ENCODE assay signal across 20 mouse cellular contexts in the genomic region with DNA sequence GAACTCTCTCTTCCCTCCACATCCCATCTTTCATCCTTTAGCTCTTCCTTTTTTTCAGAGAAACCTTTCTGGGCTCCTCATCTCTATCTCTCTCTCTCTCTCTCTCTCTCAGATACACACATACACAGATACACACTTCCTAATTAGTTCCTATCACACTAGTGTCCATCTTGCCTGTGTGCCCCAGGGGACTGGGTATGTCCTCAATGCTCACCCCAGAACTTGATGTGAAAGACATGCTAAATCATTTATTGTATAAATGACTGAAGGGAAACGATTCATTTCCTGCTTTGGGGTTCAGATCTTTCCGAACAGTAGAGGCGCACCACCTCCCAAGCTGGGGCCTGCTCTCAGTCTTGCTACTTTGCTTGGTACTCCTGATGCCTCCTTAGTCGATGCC. TPM values are rescaled to one million over a fixed set of nuclear protein-coding genes. Genes with fewer than 3 reads are reported as not detected.
DNase-seq lines count a peak whose midpoint lies in the region; ATAC-seq lines count a peak whose summit lies in the region.
"Had no signal": no experiment of that assay in that cellular context is flagged by ENCODE, and none has a peak within 500 bp of the region (broad histone marks: within the 10 kb centered on the region; RNA-seq: fewer than 3 reads in every experiment).

No protein-coding gene starts in this region.

- peaks cover 4% of the 10 kb centered on the region; the same call in 1 of the 2 replicates for H3K27me3 ChIP-seq in neural tube, embryonic 12.5 days (replicated peaks)
- H3K27me3 ChIP-seq in hindbrain, embryonic 13.5 days, result peaks cover 8% of the 10 kb centered on the region; the same call in 1 of the 2 replicates
- H3K27me3 ChIP-seq in midbrain, embryonic 13.5 days, result 0 out of 2 replicates have a peak, but pooled peaks cover 5% of the 10 kb centered on the region
- H3K27me3 ChIP-seq in intestine, embryonic 15.5 days (replicated peaks), result peaks cover 70% of the 10 kb centered on the region

- H3K4me3 ChIP-seq in neural tube, embryonic 12.5 days, result no peak overlapping the region
- peak overlapping the region; percentile 81 for H3K4me3 ChIP-seq in hindbrain, embryonic 13.5 days
- H3K4me3 ChIP-seq in midbrain, embryonic 13.5 days (replicated peaks), result peak overlapping the region; percentile 95; the same call in 1 of the 2 replicates
- no peak overlapping the region for H3K4me3 ChIP-seq in intestine, embryonic 15.5 days (replicated peaks)

- H3K9ac ChIP-seq in neural tube, embryonic 12.5 days, result no peak overlapping the region
- H3K9ac ChIP-seq in hindbrain, embryonic 13.5 days, result peak overlapping the region; percentile 99; the same call in 1 of the 2 replicates
- peak overlapping the region; percentile 100; the same call in 1 of the 2 replicates for H3K9ac ChIP-seq in midbrain, embryonic 13.5 days (replicated peaks)
- H3K9ac ChIP-seq in intestine, embryonic 15.5 days, result no peak overlapping the region
- H3K9ac ChIP-seq: limb, embryonic 15.5 days; liver, postnatal 0 days had no signal

- no peaks in the 10 kb centered on the region for H3K9me3 ChIP-seq in neural tube, embryonic 12.5 days
- no peaks in the 10 kb centered on the region for H3K9me3 ChIP-seq in hindbrain, embryonic 13.5 days
- no peaks in the 10 kb centered on the region for H3K9me3 ChIP-seq in midbrain, embryonic 13.5 days
- H3K9me3 ChIP-seq in intestine, embryonic 15.5 days, result no peaks in the 10 kb centered on the region
- H3K9me3 ChIP-seq: limb, embryonic 15.5 days had no signal

- H3K36me3 ChIP-seq in neural tube, embryonic 12.5 days, result no peaks in the 10 kb centered on the region
- no peaks in the 10 kb centered on the region for H3K36me3 ChIP-seq in hindbrain, embryonic 13.5 days
- H3K36me3 ChIP-seq in midbrain, embryonic 13.5 days, result no peaks in the 10 kb centered on the region
- no peaks in the 10 kb centered on the region for H3K36me3 ChIP-seq in intestine, embryonic 15.5 days
- H3K36me3 ChIP-seq: limb, embryonic 15.5 days had no signal

- WGBS in neural tube, embryonic 12.5 days, result 45% methylated on average over 4 of the region's 4 CpGs
- 39% methylated on average over 4 of the region's 4 CpGs for WGBS in hindbrain, embryonic 13.5 days
- 35% methylated on average over 4 of the region's 4 CpGs for WGBS in midbrain, embryonic 13.5 days
- 53% methylated on average over 4 of the region's 4 CpGs for WGBS in intestine, embryonic 15.5 days

- no peak for ATAC-seq in neural tube, embryonic 12.5 days (ENCODE audit: low FRiP score, low read depth)
- ATAC-seq in hindbrain, embryonic 13.5 days (ENCODE audit: low FRiP score), result no peak
- no peak for ATAC-seq in midbrain, embryonic 13.5 days
- ATAC-seq in intestine, embryonic 15.5 days, result no peak
- ATAC-seq: liver, postnatal 0 days had no signal

- H3K4me1 ChIP-seq in neural tube, embryonic 12.5 days, result peaks cover 36% of the 10 kb centered on the region
- peaks cover 42% of the 10 kb centered on the region for H3K4me1 ChIP-seq in hindbrain, embryonic 13.5 days (replicated peaks)
- H3K4me1 ChIP-seq in midbrain, embryonic 13.5 days (replicated peaks), result peaks cover 37% of the 10 kb centered on the region
- H3K4me1 ChIP-seq in intestine, embryonic 15.5 days (replicated peaks), result peaks cover 22% of the 10 kb centered on the region

- no peak for DNase-seq in neural tube, embryonic 10.5 days (ENCODE audit: extremely low spot score, low spot score)
- no peak for DNase-seq in adrenal gland, postnatal 36 days
- no peak for DNase-seq in frontal cortex, adult 2 months (ENCODE audit: extremely low spot score in 1 of 2, low spot score in 1 of 2)
- DNase-seq in heart, adult 9 months (ENCODE audit: low spot score in 2 of 2), result no peak
- DNase-seq: kidney, adult 18-20 months; liver, postnatal 0 days; thymus, postnatal 36 days had no signal

- peak overlapping the region; percentile 98; the same call in 1 of the 2 replicates for H3K27ac ChIP-seq in neural tube, embryonic 12.5 days
- peak overlapping the region; percentile 99 for H3K27ac ChIP-seq in hindbrain, embryonic 13.5 days
- peak overlapping the region; percentile 100 for H3K27ac ChIP-seq in midbrain, embryonic 13.5 days
- H3K27ac ChIP-seq in intestine, embryonic 15.5 days, result no peak overlapping the region
- H3K27ac ChIP-seq: limb, embryonic 15.5 days had no signal

- peak overlapping the region; percentile 69; the same call in 1 of the 2 replicates for H3K4me2 ChIP-seq in neural tube, embryonic 12.5 days (replicated peaks)
- H3K4me2 ChIP-seq in hindbrain, embryonic 13.5 days, result peak overlapping the region; percentile 92
- peak overlapping the region; percentile 90 for H3K4me2 ChIP-seq in midbrain, embryonic 13.5 days (replicated peaks)
- no peak overlapping the region for H3K4me2 ChIP-seq in intestine, embryonic 15.5 days (replicated peaks)

RNA-seq across cellular contexts. Expression of a gene that starts 2.0 kb away (rescaled TPM):
- 11.7 and 11.9 TPM in 2 replicates for polyA plus RNA-seq in neural tube, embryonic 12.5 days (2016; fragmentation: Nextera tagmentation; extraction: Ambion mirVana)
- 24.8 and 25.7 TPM in 2 replicates for polyA plus RNA-seq in hindbrain, embryonic 13.5 days (2015; fragmentation: Nextera tagmentation; extraction: Ambion mirVana)
- 19.5 and 22.5 TPM in 2 replicates for polyA plus RNA-seq in midbrain, embryonic 13.5 days (2015; fragmentation: Nextera tagmentation; extraction: Ambion mirVana)
- polyA plus RNA-seq in intestine, embryonic 15.5 days (2015; fragmentation: Nextera tagmentation; extraction: Ambion mirVana), result 0.43 and 0.58 TPM in 2 replicates
- total RNA-seq in adrenal gland, postnatal 36 days (2021), result under 1 TPM; 0.33 TPM
- 9.6 and 10.7 TPM in 2 replicates for polyA plus RNA-seq in frontal cortex, adult 2 months (2012; rRNA removed)
- total RNA-seq: hematopoietic stem cell, adult 5-6 weeks had no signal
- polyA plus RNA-seq: heart, embryonic 14.5 days; liver, postnatal 0 days had no signal

RNA-seq across cellular contexts. Expression of a gene that starts 2.0 kb away (rescaled TPM):
- polyA plus RNA-seq in neural tube, embryonic 12.5 days (2016; fragmentation: Nextera tagmentation; extraction: Ambion mirVana), result 3.0 and 3.7 TPM in 2 replicates
- 4.2 and 4.8 TPM in 2 replicates for polyA plus RNA-seq in hindbrain, embryonic 13.5 days (2015; fragmentation: Nextera tagmentation; extraction: Ambion mirVana)
- polyA plus RNA-seq in midbrain, embryonic 13.5 days (2015; fragmentation: Nextera tagmentation; extraction: Ambion mirVana), result 5.6 and 6.1 TPM in 2 replicates
- 0.03 and 0.08 TPM in 2 replicates for polyA plus RNA-seq in intestine, embryonic 15.5 days (2015; fragmentation: Nextera tagmentation; extraction: Ambion mirVana)
- total RNA-seq in adrenal gland, postnatal 36 days (2021), result under 1 TPM in 1 of 2 experiments, not detected in 1; 0.07 TPM
- 6.4 and 6.8 TPM in 2 replicates for polyA plus RNA-seq in frontal cortex, adult 2 months (2012; rRNA removed)
- total RNA-seq: hematopoietic stem cell, adult 5-6 weeks had no signal
- polyA plus RNA-seq: heart, embryonic 14.5 days; liver, postnatal 0 days had no signal

RNA-seq across cellular contexts. Expression of a gene that starts 40.3 kb away (rescaled TPM):
- 0.74 and 0.86 TPM in 2 replicates for polyA plus RNA-seq in neural tube, embryonic 12.5 days (2016; fragmentation: Nextera tagmentation; extraction: Ambion mirVana)
- 0.63 and 0.95 TPM in 2 replicates for polyA plus RNA-seq in hindbrain, embryonic 13.5 days (2015; fragmentation: Nextera tagmentation; extraction: Ambion mirVana)
- polyA plus RNA-seq in midbrain, embryonic 13.5 days (2015; fragmentation: Nextera tagmentation; extraction: Ambion mirVana), result 0.58 and 1.1 TPM in 2 replicates
- polyA plus RNA-seq in intestine, embryonic 15.5 days (2015; fragmentation: Nextera tagmentation; extraction: Ambion mirVana), result not detected in 2 replicates
- total RNA-seq in adrenal gland, postnatal 36 days (2021), result not detected
- not detected in 2 replicates for polyA plus RNA-seq in frontal cortex, adult 2 months (2012; rRNA removed)
- total RNA-seq: adrenal gland, adult 2 months; gastrocnemius, postnatal 4 days; hematopoietic stem cell, adult 5-6 weeks; layer of hippocampus, postnatal 14 days; left cerebral cortex, postnatal 10 days had no signal
- polyA plus RNA-seq: adrenal gland, adult 2 months; embryonic facial prominence, embryonic 11.5 days; heart, embryonic 14.5 days; limb, embryonic 15.5 days; liver, postnatal 0 days; neural tube, embryonic 11.5 days had no signal

RNA-seq across cellular contexts. Expression of a gene that starts 49.7 kb away (rescaled TPM):
- polyA plus RNA-seq in neural tube, embryonic 12.5 days (2016; fragmentation: Nextera tagmentation; extraction: Ambion mirVana), result 0.74 and 0.84 TPM in 2 replicates
- polyA plus RNA-seq in hindbrain, embryonic 13.5 days (2015; fragmentation: Nextera tagmentation; extraction: Ambion mirVana), result 0.31 and 0.32 TPM in 2 replicates
- 0.32 and 0.41 TPM in 2 replicates for polyA plus RNA-seq in midbrain, embryonic 13.5 days (2015; fragmentation: Nextera tagmentation; extraction: Ambion mirVana)
- polyA plus RNA-seq in intestine, embryonic 15.5 days (2015; fragmentation: Nextera tagmentation; extraction: Ambion mirVana), result 10.5 and 13.4 TPM in 2 replicates
- 10 to 100 TPM; 14.2 to 21.2 TPM for total RNA-seq in adrenal gland, postnatal 36 days (2021)
- 28.8 and 43.4 TPM in 2 replicates for polyA plus RNA-seq in frontal cortex, adult 2 months (2012; rRNA removed)

Comparison
In these comparisons a context has a peak if more than half of its experiments do, and no peak if none do; other contexts are left out.
1. H3K4me3 ChIP-seq: peak in hindbrain, embryonic 13.5 days (single experiment) and midbrain, embryonic 13.5 days (single experiment); none in neural tube, embryonic 12.5 days (single experiment) and intestine, embryonic 15.5 days (single experiment).
2. H3K9ac ChIP-seq: peak in hindbrain, embryonic 13.5 days (single experiment) and midbrain, embryonic 13.5 days (single experiment); none in neural tube, embryonic 12.5 days (single experiment) and intestine, embryonic 15.5 days (single experiment).